ENCODE assay signal across 12 mouse cellular contexts in the genomic region with DNA sequence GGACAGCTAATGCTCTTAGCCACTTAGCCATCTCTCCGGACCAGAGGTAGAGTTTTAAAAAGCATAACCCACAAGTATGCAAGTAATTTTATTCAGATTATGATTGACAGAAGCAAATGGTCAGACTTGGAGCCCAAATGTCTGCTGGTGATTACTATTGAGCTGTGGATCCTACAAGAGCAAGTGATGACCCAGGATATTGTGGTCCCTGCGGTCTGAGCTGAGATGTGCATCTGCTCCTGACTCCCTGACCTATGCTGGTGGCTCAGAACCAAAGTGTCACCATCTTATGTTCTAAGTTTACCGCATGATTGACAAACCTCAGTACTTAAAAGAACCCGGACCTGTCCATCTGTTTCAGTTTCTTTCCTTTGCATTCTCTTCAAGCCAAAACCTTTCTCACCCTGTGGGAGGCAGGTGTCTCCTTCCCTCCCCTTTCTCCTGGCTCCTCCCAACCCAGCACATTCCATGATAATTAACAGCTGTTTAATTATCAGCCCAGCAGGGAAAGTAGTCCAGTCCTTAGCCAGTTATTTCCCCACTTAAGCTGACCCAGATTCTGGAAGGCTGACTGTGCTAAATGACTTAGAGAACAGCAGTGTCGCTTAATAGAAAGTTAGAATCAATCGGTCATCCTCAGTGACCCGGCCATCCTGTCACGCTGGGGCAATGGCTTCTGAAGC.
A peak's percentile ranks its signal among the peaks of the same experiment; 100 is the strongest.
DNase-seq lines count a peak whose midpoint lies in the region; ATAC-seq and TF ChIP-seq lines count a peak whose summit lies in the region.
"Had no signal": no experiment of that assay in that cellular context is flagged by ENCODE, and none has a peak within 500 bp of the region (broad histone marks: within the 10 kb centered on the region; RNA-seq: fewer than 3 reads in every experiment).

No protein-coding gene starts in this region.

- no peak for TF ChIP-seq POLR2A in cerebellum, adult 2 months (IDR thresholded peaks at IDR 0.05; ENCODE audit: borderline replicate concordance, insufficient read depth, low read length)

- H3K36me3 ChIP-seq in hindbrain, embryonic 13.5 days = no peaks in the 10 kb centered on the region
- H3K36me3 ChIP-seq in hindbrain, embryonic 10.5 days = no peaks in the 10 kb centered on the region
- no peaks in the 10 kb centered on the region for H3K36me3 ChIP-seq in neural tube, embryonic 15.5 days
- no peaks in the 10 kb centered on the region for H3K36me3 ChIP-seq in stomach, postnatal 0 days (ENCODE audit: control insufficient read depth, insufficient read depth, low read length)
- H3K36me3 ChIP-seq in lung, postnatal 0 days (ENCODE audit: insufficient read depth, low read length) = no peaks in the 10 kb centered on the region

- H3K4me1 ChIP-seq in hindbrain, embryonic 13.5 days (replicated peaks) = peaks cover 2% of the 10 kb centered on the region; the same call in 1 of the 2 replicates
- 0 out of 2 replicates have a peak, but pooled peaks cover 6% of the 10 kb centered on the region for H3K4me1 ChIP-seq in hindbrain, embryonic 10.5 days (replicated peaks)
- peaks cover 22% of the 10 kb centered on the region for H3K4me1 ChIP-seq in cerebellum, adult 2 months (ENCODE audit: control insufficient read depth, insufficient read depth, low read length)
- 0 out of 2 replicates have a peak, but pooled peaks cover 3% of the 10 kb centered on the region for H3K4me1 ChIP-seq in neural tube, embryonic 15.5 days
- H3K4me1 ChIP-seq in stomach, postnatal 0 days (replicated peaks; ENCODE audit: control insufficient read depth, insufficient read depth) = no peaks in the 10 kb centered on the region
- H3K4me1 ChIP-seq in lung, postnatal 0 days (ENCODE audit: insufficient read depth, low read depth, low read length) = no peaks in the 10 kb centered on the region

- no peak overlapping the region for H3K4me2 ChIP-seq in hindbrain, embryonic 13.5 days
- H3K4me2 ChIP-seq in neural tube, embryonic 15.5 days = no peak overlapping the region
- no peak overlapping the region for H3K4me2 ChIP-seq in stomach, postnatal 0 days (replicated peaks; ENCODE audit: low read depth)
- no peak overlapping the region for H3K4me2 ChIP-seq in lung, postnatal 0 days (replicated peaks; ENCODE audit: low read depth, low read length)
- H3K4me2 ChIP-seq: liver, embryonic 11.5 days had no signal

- TF ChIP-seq EP300 in stomach, postnatal 0 days (optimal IDR thresholded peaks at IDR 0.05) = no peak
- no peak for TF ChIP-seq EP300 in lung, postnatal 0 days (IDR thresholded peaks at IDR 0.05)

- no peak for DNase-seq in hindbrain, embryonic 10.5 days (ENCODE audit: low spot score)
- peak; percentile 45 to 74 for DNase-seq in cerebellum, adult 2 months
- DNase-seq in kidney, adult 8-10 months = peak; percentile 72 to 73
- no peak for DNase-seq in stomach, postnatal 0 days (ENCODE audit: low spot score)
- DNase-seq in lung, postnatal 0 days (ENCODE audit: low spot score) = no peak
- no peak for DNase-seq in right cerebral cortex, postnatal 14 days
- DNase-seq: forebrain, postnatal 0 days; lung, postnatal 14 days; midbrain, embryonic 14.5 days had no signal

- H3K27me3 ChIP-seq in hindbrain, embryonic 13.5 days = no peaks in the 10 kb centered on the region
- no peaks in the 10 kb centered on the region for H3K27me3 ChIP-seq in hindbrain, embryonic 10.5 days (ENCODE audit: insufficient read depth, poor library complexity, severe bottlenecking)
- no peaks in the 10 kb centered on the region for H3K27me3 ChIP-seq in cerebellum, adult 2 months (ENCODE audit: control insufficient read depth, insufficient read depth, low read length)
- H3K27me3 ChIP-seq in neural tube, embryonic 15.5 days (replicated peaks) = no peaks in the 10 kb centered on the region
- H3K27me3 ChIP-seq in stomach, postnatal 0 days (ENCODE audit: control insufficient read depth, insufficient read depth, low read length) = no peaks in the 10 kb centered on the region
- no peaks in the 10 kb centered on the region for H3K27me3 ChIP-seq in lung, postnatal 0 days (replicated peaks; ENCODE audit: insufficient read depth, low read length)

- no peak overlapping the region for H3K27ac ChIP-seq in hindbrain, embryonic 13.5 days
- H3K27ac ChIP-seq in hindbrain, embryonic 10.5 days = no peak overlapping the region; the same call in 1 of the 2 replicates
- H3K27ac ChIP-seq in cerebellum, adult 2 months (ENCODE audit: insufficient read depth, low read length) = peak overlapping the region; percentile 46
- H3K27ac ChIP-seq in neural tube, embryonic 15.5 days (replicated peaks) = no peak overlapping the region
- H3K27ac ChIP-seq in stomach, postnatal 0 days (replicated peaks) = no peak overlapping the region
- no peak overlapping the region for H3K27ac ChIP-seq in lung, postnatal 0 days (ENCODE audit: low read length)

- H3K4me3 ChIP-seq in hindbrain, embryonic 13.5 days = no peak overlapping the region
- H3K4me3 ChIP-seq in hindbrain, embryonic 10.5 days = no peak overlapping the region
- no peak overlapping the region for H3K4me3 ChIP-seq in cerebellum, adult 2 months (replicated peaks; ENCODE audit: insufficient read depth, low read depth, low read length)
- no peak overlapping the region for H3K4me3 ChIP-seq in neural tube, embryonic 15.5 days (replicated peaks)
- no peak overlapping the region for H3K4me3 ChIP-seq in stomach, postnatal 0 days (ENCODE audit: low read depth, low read length)
- no peak overlapping the region for H3K4me3 ChIP-seq in lung, postnatal 0 days (ENCODE audit: low read depth, low read length)

- TF ChIP-seq CTCF in cerebellum, adult 2 months (IDR thresholded peaks at IDR 0.05; ENCODE audit: borderline replicate concordance, insufficient read depth, low read depth, low read length) = no peak
- TF ChIP-seq CTCF in stomach, postnatal 0 days (IDR thresholded peaks at IDR 0.05; ENCODE audit: low read depth) = no peak
- TF ChIP-seq CTCF in lung, postnatal 0 days (IDR thresholded peaks at IDR 0.05) = no peak

- ATAC-seq in hindbrain, embryonic 13.5 days (ENCODE audit: low FRiP score) = 0 out of 2 replicates have a peak, but pooled peaks have one; percentile 44
- ATAC-seq in neural tube, embryonic 15.5 days (ENCODE audit: low FRiP score) = peak; percentile 36; the same call in 1 of the 2 replicates
- no peak for ATAC-seq in stomach, postnatal 0 days (ENCODE audit: low FRiP score, low TSS enrichment)
- no peak for ATAC-seq in lung, postnatal 0 days
- ATAC-seq: forebrain, postnatal 0 days had no signal

- WGBS in hindbrain, embryonic 13.5 days = 72% methylated on average over 8 of the region's 8 CpGs
- 73% methylated on average over 8 of the region's 8 CpGs for WGBS in hindbrain, embryonic 10.5 days
- WGBS in cerebellum, adult 2 months = 31% methylated on average over 8 of the region's 8 CpGs
- WGBS in neural tube, embryonic 15.5 days = 63% methylated on average over 8 of the region's 8 CpGs
- WGBS in stomach, postnatal 0 days = 74% methylated on average over 8 of the region's 8 CpGs
- 70% methylated on average over 8 of the region's 8 CpGs for WGBS in lung, postnatal 0 days

- H3K9ac ChIP-seq in hindbrain, embryonic 13.5 days = no peak overlapping the region
- no peak overlapping the region for H3K9ac ChIP-seq in neural tube, embryonic 15.5 days (replicated peaks)
- H3K9ac ChIP-seq in stomach, postnatal 0 days (ENCODE audit: low read length) = no peak overlapping the region
- H3K9ac ChIP-seq in lung, postnatal 0 days (replicated peaks; ENCODE audit: low read depth) = no peak overlapping the region
- H3K9ac ChIP-seq: forebrain, postnatal 0 days had no signal

- no peaks in the 10 kb centered on the region for H3K9me3 ChIP-seq in hindbrain, embryonic 13.5 days
- H3K9me3 ChIP-seq in hindbrain, embryonic 10.5 days = no peaks in the 10 kb centered on the region
- H3K9me3 ChIP-seq in neural tube, embryonic 15.5 days (replicated peaks) = no peaks in the 10 kb centered on the region
- no peaks in the 10 kb centered on the region for H3K9me3 ChIP-seq in stomach, postnatal 0 days (ENCODE audit: control insufficient read depth, low read length)
- no peaks in the 10 kb centered on the region for H3K9me3 ChIP-seq in lung, postnatal 0 days (ENCODE audit: low read length)

Comparison
In these comparisons a context has a peak if more than half of its experiments do, and no peak if none do; other contexts are left out.
1. ATAC-seq: peak in hindbrain, embryonic 13.5 days (single experiment) and neural tube, embryonic 15.5 days (single experiment); none in stomach, postnatal 0 days (single experiment) and lung, postnatal 0 days (single experiment).
2. DNase-seq: peak in cerebellum, adult 2 months (2 of 2) and kidney, adult 8-10 months (2 of 2); none in hindbrain, embryonic 10.5 days (single experiment), stomach, postnatal 0 days (single experiment), lung, postnatal 0 days (single experiment) and right cerebral cortex, postnatal 14 days (single experiment).